Mouse (Mus musculus) T-cell, adult 2 months (primary cell): ENCODE measurements around the gene Zfp286.

Experiments
- DNase-seq: peaks from one replicate; pipeline ENCODE4 v3.0.0; 2022; ENCODE audit warnings: low spot score

Zfp286 gene

GRCm38 (mm10) chr11:62789617-62789936 is 315 bp upstream of the Zfp286 start:
- no peak for DNase-seq

- no peak for DNase-seq
These were observed 12.8 kb downstream of the Zfp286 start for GRCm38 (mm10) chr11:62776510-62776909.

GRCm38 (mm10) chr11:62760755-62761457 is 28.4 kb downstream of the Zfp286 start:
- DNase-seq = no peak

DNA sequence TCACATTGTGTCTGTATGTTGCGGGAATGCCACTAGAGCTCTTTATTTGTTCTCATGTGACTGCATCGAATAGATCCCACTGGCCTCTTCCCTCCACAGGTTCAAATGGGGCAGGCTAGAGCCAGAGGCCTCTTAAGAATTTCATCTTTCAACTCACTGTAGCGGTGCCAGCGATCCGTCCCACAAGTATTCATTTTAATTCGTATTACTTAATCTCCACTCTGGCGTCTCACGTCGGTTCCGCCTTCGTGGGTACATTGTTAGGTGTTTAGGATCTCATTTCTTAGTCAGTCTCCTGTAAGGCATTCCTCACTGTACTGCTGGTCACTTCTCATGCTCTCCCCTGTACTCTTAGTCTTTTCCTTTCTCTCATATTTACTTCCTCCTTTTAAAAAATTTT is 30.8 kb downstream of the Zfp286 start:
- no peak for DNase-seq

DNA sequence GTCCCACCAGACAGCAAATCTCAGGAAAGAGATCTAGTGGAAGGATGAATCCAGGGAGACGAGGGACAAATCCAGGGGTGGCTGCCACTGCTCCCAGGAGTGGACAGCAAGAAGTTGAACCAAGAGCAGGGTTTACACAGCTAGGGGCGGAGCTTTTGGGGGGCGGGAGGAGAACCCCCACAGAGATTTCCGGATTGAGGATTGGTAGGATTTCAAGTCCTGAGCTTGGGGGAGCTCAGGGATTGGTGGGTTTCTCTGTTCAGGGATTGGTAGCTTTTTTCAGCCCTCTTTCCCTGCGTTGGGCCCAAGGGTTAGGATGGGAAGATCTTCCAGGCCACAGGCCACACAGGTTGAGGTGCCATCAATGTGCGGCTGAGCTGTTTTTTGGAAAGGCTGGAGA is 31.4 kb downstream of the Zfp286 start:
- DNase-seq = no peak

DNA sequence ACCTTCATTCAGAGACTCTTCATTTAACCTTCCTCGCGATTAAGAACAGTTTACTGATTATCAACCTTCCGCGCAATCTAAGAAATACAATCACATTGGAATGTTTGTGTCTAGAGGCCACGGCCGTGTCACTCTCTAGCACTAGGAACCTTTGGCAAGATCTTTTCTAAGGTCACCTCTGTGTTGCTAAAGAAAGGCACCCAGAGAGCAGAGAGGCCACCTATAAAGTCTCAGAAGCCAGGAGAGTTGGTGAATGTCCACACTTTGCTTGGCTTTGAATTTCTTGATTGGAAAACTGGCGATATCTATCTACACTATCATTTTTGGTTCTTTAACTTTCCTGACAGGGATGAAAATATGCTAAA is 32.1 kb downstream of the Zfp286 start:
- DNase-seq = no peak

- DNase-seq = peak; percentile 83
These were observed 32.7 kb downstream of the Zfp286 start for GRCm38 (mm10) chr11:62756456-62757142.

DNA sequence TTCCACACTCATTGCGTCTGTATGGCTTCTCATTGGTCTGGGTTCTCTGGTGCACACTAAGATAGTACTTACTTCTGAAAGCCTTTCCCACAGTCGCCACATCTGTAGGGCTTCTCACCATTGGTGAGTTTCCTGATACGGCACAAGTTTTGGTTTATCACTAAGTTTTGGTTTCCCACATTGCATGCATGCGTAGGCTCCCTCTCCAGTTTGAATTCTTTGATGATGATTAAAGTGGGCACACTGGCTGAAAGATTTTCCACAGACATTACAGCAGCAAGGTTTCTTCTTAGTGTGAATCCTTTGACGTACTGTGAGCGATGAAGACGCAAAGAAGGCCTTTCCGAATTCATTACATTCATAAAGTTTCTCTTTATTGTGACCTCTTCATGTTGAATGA is 36.5 kb downstream of the Zfp286 start, which contains the start of gene Gm10428:
Gene Gm10428, plus strand, starts transcription at position 321 of the 400 bp plus-strand sequence.
- DNase-seq = peak; percentile 56

GRCm38 (mm10) chr11:62752191-62752590 is 37.1 kb downstream of the Zfp286 start:
- peak; percentile 45 for DNase-seq

DNA sequence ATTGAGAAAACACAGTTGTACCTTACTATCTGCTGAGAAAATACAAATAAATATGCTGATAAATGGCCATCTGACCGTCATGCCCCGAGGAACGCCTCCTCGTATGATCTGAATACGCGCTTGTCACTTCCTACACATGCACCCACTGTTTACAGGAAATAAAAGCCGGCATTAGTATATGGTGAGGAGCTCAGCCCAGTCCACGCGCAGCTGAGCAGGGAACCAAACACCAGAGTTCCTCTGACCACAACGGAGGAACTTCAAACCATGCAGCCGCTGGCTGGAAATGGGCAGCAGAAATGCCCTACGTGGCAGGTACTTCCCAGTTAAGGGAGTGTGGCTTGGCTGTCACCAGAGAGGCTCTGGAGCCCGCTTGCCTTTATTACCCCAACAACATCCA is 39.8 kb downstream of the Zfp286 start:
- peak; percentile 36 for DNase-seq

GRCm38 (mm10) chr11:62748062-62748461 is 41.2 kb downstream of the Zfp286 start:
- no peak for DNase-seq

- no peak for DNase-seq
These were observed 42.0 kb downstream of the Zfp286 start for GRCm38 (mm10) chr11:62747227-62747626.

DNA sequence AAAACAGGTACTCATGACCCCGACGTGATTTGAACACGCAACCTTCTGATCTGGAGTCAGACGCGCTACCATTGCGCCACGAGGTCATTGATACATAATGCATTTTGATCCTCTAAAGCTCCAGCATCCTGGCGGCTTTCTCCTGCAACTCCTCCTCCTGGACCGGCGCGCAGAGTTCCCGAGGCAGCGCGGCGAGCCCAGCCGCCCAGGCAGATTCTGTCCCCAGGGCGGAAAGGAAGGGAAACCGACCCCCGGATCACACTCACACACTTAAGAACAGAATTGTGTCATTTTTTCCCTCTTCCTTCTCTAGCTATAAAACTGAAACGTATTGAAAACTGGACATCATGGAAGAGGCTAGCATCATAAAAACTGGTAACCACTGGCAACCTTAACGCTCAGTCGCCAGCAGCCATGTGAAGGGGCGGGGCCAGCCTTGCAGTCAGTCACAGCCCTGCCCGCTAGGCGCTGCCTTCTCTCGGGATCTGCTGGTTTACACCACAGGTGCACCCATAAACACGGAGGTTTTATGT is 43.2 kb downstream of the Zfp286 start:
- peak; percentile 73 for DNase-seq

- peak; percentile 72 for DNase-seq
These were observed 45.2 kb downstream of the Zfp286 start for GRCm38 (mm10) chr11:62744103-62744502.

DNA sequence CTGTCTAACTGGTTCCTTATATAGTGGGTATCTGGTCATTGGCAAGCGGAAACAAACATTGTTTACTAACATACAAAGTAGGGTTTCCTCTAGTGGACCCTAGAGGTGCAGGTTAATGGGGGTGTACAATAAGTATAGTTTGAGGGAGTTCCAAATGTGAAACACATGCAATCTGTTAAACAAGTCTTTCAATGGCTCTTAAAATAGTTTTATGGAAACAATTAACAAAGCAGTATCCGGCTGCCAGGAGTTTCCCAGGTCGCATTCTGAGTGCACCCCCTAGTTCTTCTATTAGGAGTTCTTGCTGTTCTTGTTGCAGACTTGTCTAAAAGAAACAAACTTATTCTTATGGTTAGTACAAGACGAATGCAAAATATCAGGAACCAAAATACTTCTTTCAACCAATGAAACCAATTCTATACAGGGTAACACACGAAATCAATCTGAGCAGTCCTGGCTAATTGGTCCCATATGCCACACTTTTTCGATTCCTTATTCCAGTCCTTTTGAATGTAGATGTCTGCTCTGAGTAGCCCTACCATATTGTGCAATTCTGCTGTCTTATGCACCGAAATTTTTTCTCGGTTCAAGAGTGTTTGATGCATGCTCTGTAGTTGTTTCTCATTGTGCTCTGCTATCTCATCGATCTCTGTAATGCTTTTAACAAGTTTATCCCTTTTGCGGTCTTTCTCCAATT is 46.9 kb downstream of the Zfp286 start:
- no peak for DNase-seq

GRCm38 (mm10) chr11:62741186-62741585 is 48.1 kb downstream of the Zfp286 start:
- peak; percentile 61 for DNase-seq

GRCm38 (mm10) chr11:62732665-62733064 is 56.6 kb downstream of the Zfp286 start:
- no peak for DNase-seq

- DNase-seq = no peak
These were observed 57.3 kb downstream of the Zfp286 start for GRCm38 (mm10) chr11:62732022-62732387.

DNA sequence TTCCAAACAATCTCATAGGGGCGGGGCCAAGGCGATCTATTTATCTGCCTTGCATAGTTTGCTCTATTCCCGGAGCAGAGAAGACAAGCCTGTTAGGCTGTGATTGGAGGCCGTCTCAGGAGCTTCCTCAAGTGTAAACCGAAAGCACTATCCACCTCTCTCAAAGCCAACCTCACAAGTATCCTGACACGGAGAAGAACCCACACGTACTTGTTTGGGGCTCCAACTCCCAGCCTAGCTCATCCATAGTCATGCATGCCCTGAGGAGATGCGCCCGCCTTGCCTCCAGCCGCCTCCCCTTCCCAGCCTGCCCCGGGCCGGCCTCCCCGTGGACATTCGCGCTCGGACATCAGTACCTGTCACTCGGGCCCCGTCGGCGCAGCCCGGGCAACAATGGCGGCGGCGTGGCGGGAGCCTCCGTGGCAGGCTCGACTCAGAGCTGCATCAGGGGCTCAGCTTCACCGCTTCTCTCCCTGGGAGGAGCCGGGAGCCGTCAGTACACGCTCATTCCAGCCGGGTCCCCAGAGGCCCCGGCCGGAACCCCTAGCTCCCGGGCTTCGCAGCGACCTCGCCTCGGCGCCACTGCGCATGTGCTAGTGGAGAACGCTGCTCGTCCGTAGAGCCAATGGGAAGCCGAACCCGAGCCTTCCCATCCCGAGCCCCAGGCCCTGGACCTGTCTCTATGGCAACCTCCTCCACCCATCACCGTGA is 57.8 kb downstream of the Zfp286 start, which contains the start of gene Zfp287:
Gene Zfp287, minus strand, starts transcription at position 595 of the 711 bp plus-strand sequence.
- DNase-seq = peak; percentile 82

- no peak for DNase-seq
These were observed 61.0 kb downstream of the Zfp286 start for GRCm38 (mm10) chr11:62728276-62728675.

DNA sequence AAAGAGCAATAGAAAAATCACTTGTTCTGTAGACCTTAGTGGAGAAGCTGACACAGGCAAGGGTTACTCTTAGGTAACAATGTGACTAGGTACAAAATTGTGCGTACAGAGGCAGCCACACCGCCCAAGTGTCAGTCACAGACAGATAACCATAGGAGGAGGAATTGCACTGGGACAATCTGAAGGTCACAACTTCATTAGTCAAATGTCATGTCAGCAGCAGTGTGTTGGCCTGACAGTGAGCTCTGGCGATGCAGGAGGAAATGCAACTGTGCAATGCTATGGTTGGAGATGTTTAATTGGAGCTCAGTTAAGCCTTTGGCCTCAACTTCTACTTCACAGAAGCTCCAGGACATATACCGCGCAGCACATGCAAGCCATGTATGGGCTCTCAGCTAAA is 78.6 kb downstream of the Zfp286 start:
- no peak for DNase-seq

DNA sequence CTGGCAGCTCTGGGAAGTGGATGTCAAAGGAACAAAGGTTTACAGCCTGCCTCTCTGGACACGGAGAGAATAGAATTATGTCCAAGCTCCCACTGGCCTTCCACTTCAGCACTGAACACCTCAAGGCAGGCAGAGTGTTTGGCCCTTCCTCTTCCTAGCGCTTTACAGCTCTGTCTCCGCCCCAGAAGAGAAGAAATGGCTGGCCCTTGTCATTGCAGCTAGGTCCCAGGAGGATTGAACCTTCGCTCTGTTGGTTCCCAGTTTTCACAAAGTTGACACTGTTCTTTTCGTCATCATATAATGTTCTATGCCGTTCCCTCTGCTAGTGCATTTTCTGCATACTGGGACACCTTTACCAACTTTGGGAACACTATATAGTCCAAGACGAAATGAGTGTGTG is 81.0 kb downstream of the Zfp286 start:
- DNase-seq = no peak
